Mouse (Mus musculus): Measurements from ENCODE around the gene Cyp2j7. TPM values are rescaled to one million over a fixed set of nuclear protein-coding genes. Genes with fewer than 3 reads are reported as not detected.
"Not testable (repeated sequence)": the region's sequence is repeated elsewhere in the genome, so short reads cannot be mapped to it uniquely, and the experiment has no call there.

Cyp2j7 gene
- polyA plus RNA-seq (2015; fragmentation: Nextera tagmentation; extraction: Ambion mirVana): not detected in 2 replicates

- no peak for ATAC-seq (ENCODE audit: low FRiP score, low read depth)
- H3K9ac ChIP-seq: no peak within 1 kb of the TSS
- H3K27me3 ChIP-seq: no peaks in the 10 kb centered on the region
- H3K4me3 ChIP-seq: no peak within 1 kb of the TSS
- H3K9me3 ChIP-seq: no peaks in the 10 kb centered on the region
- no peaks in the 10 kb centered on the region for H3K4me1 ChIP-seq
- no peaks in the 10 kb centered on the region for H3K36me3 ChIP-seq
- H3K27ac ChIP-seq: no peak within 1 kb of the TSS
- WGBS: 80% methylated on average over 3 of the region's 3 CpGs
- no peak within 1 kb of the TSS for H3K4me2 ChIP-seq (replicated peaks)
Measured at GRCm38 (mm10) chr4:96236559-96236958, at the start of gene Cyp2j7. TSS of gene Cyp2j7 (minus strand) at chr4:96236659.

- whole genome bisulfite sequencing: 68% methylated on average over 1 of the region's 1 CpGs
- H3K4me3 ChIP-seq; H3K4me1 ChIP-seq; H3K27me3 ChIP-seq; H3K36me3 ChIP-seq; H3K27ac ChIP-seq; H3K9ac ChIP-seq; ATAC-seq (ENCODE audit: low FRiP score, low read depth); H3K4me2 ChIP-seq (replicated peaks); H3K9me3 ChIP-seq: not testable (repeated sequence)
Measured at GRCm38 (mm10) chr4:96276896-96277295, 40.4 kb upstream of the Cyp2j7 start.

GRCm38 (mm10) chr4:96273907-96274306, 37.4 kb upstream of the Cyp2j7 start:
- H3K4me3 ChIP-seq: no peak overlapping the region
- H3K27me3 ChIP-seq: no peaks in the 10 kb centered on the region
- H3K27ac ChIP-seq: no peak overlapping the region
- no peak for ATAC-seq (ENCODE audit: low FRiP score, low read depth)
- H3K9ac ChIP-seq: no peak overlapping the region
- H3K4me2 ChIP-seq (replicated peaks): no peak overlapping the region
- H3K4me1 ChIP-seq: no peaks in the 10 kb centered on the region
- H3K9me3 ChIP-seq: no peaks in the 10 kb centered on the region
- H3K36me3 ChIP-seq: no peaks in the 10 kb centered on the region

GRCm38 (mm10) chr4:96196701-96197100, 39.8 kb downstream of the Cyp2j7 start:
- WGBS: 54% methylated on average over 1 of the region's 1 CpGs
- Histone ChIP-seq H3K4me2 (replicated peaks) (no peak overlapping the region), H3K4me3 (no peak overlapping the region), H3K4me1 (no peaks in the 10 kb centered on the region), H3K9me3 (no peaks in the 10 kb centered on the region), H3K27ac (no peak overlapping the region), H3K27me3 (no peaks in the 10 kb centered on the region), H3K36me3 (no peaks in the 10 kb centered on the region), H3K9ac (no peak overlapping the region)
- no peak for ATAC-seq (ENCODE audit: low FRiP score, low read depth)

- H3K4me2 ChIP-seq (replicated peaks); H3K9ac ChIP-seq; H3K27ac ChIP-seq; H3K36me3 ChIP-seq; H3K27me3 ChIP-seq; ATAC-seq (ENCODE audit: low FRiP score, low read depth); H3K9me3 ChIP-seq; H3K4me3 ChIP-seq; H3K4me1 ChIP-seq: not testable (repeated sequence)
- 90% methylated on average over 5 of the region's 5 CpGs for WGBS
Measured at GRCm38 (mm10) chr4:96189321-96189720, 47.1 kb downstream of the Cyp2j7 start.

GRCm38 (mm10) chr4:96188671-96189070, 47.8 kb downstream of the Cyp2j7 start:
- H3K27me3 ChIP-seq; H3K36me3 ChIP-seq; H3K9me3 ChIP-seq; H3K4me1 ChIP-seq; H3K27ac ChIP-seq; H3K9ac ChIP-seq; H3K4me3 ChIP-seq; H3K4me2 ChIP-seq (replicated peaks); ATAC-seq (ENCODE audit: low FRiP score, low read depth): not testable (repeated sequence)
- whole genome bisulfite sequencing: 81% methylated on average over 2 of the region's 2 CpGs

- not testable (repeated sequence) for H3K36me3 ChIP-seq; H3K4me2 ChIP-seq (replicated peaks); H3K9me3 ChIP-seq; H3K9ac ChIP-seq; H3K27me3 ChIP-seq; ATAC-seq (ENCODE audit: low FRiP score, low read depth); H3K4me3 ChIP-seq; H3K27ac ChIP-seq; H3K4me1 ChIP-seq
- WGBS: 89% methylated on average over 2 of the region's 2 CpGs
Measured at GRCm38 (mm10) chr4:96188146-96188545, 48.3 kb downstream of the Cyp2j7 start.

GRCm38 (mm10) chr4:96184716-96185115, 51.7 kb downstream of the Cyp2j7 start:
- H3K36me3 ChIP-seq; H3K4me2 ChIP-seq (replicated peaks); H3K9ac ChIP-seq; H3K27me3 ChIP-seq; H3K27ac ChIP-seq; H3K9me3 ChIP-seq; H3K4me1 ChIP-seq; ATAC-seq (ENCODE audit: low FRiP score, low read depth); H3K4me3 ChIP-seq: not testable (repeated sequence)
- WGBS: 93% methylated on average over 2 of the region's 2 CpGs

GRCm38 (mm10) chr4:96162839-96163238, 73.6 kb downstream of the Cyp2j7 start:
- H3K36me3 ChIP-seq: no peaks in the 10 kb centered on the region
- no peak overlapping the region for H3K4me3 ChIP-seq
- no peak for ATAC-seq (ENCODE audit: low FRiP score, low read depth)
- H3K9ac ChIP-seq: no peak overlapping the region
- 79% methylated on average over 1 of the region's 1 CpGs for WGBS
- H3K4me2 ChIP-seq (replicated peaks): no peak overlapping the region
- no peaks in the 10 kb centered on the region for H3K4me1 ChIP-seq
- no peak overlapping the region for H3K27ac ChIP-seq
- H3K9me3 ChIP-seq: no peaks in the 10 kb centered on the region
- H3K27me3 ChIP-seq: no peaks in the 10 kb centered on the region

GRCm38 (mm10) chr4:96161575-96161974, 74.9 kb downstream of the Cyp2j7 start:
- Histone ChIP-seq H3K4me2 (replicated peaks) (no peak overlapping the region), H3K4me1 (no peaks in the 10 kb centered on the region), H3K4me3 (no peak overlapping the region), H3K27ac (no peak overlapping the region), H3K36me3 (no peaks in the 10 kb centered on the region), H3K9me3 (no peaks in the 10 kb centered on the region), H3K27me3 (no peaks in the 10 kb centered on the region), H3K9ac (no peak overlapping the region)
- ATAC-seq (ENCODE audit: low FRiP score, low read depth): no peak
- WGBS: 81% methylated on average over 1 of the region's 1 CpGs

Other genes with a start within 250 kb of the Cyp2j7 start
- gene Cyp2j13, start 159.1 kb downstream of the Cyp2j7 start, polyA plus RNA-seq (2015; fragmentation: Nextera tagmentation; extraction: Ambion mirVana): 0.04 and 0.15 TPM in 2 replicates
- gene Cyp2j12, start 95.5 kb downstream of the Cyp2j7 start, polyA plus RNA-seq (2015; fragmentation: Nextera tagmentation; extraction: Ambion mirVana): not detected in 2 replicates
- gene Cyp2j11, start 112.0 kb upstream of the Cyp2j7 start, polyA plus RNA-seq (2015; fragmentation: Nextera tagmentation; extraction: Ambion mirVana): not detected in 2 replicates

Data from limb, embryonic 13.5 days (tissue).